13 mouse cellular contexts compared by ENCODE assay signal in genomic region chr2:76655982-76656381, GRCm38 (mm10). TPM values are rescaled to one million over a fixed set of nuclear protein-coding genes. Genes with fewer than 3 reads are reported as not detected.
A peak's percentile ranks its signal among the peaks of the same experiment; 100 is the strongest.
DNase-seq lines count a peak whose midpoint lies in the region; ATAC-seq and TF ChIP-seq lines count a peak whose summit lies in the region.
"Had no signal": no experiment of that assay in that cellular context is flagged by ENCODE, and none has a peak within 500 bp of the region (broad histone marks: within the 10 kb centered on the region; RNA-seq: fewer than 3 reads in every experiment).

No protein-coding gene starts in this region.

- H3K9ac ChIP-seq in forebrain, postnatal 0 days: no peak overlapping the region
- H3K9ac ChIP-seq in forebrain, embryonic 11.5 days (ENCODE audit: low read length): no peak overlapping the region
- H3K9ac ChIP-seq in liver, embryonic 14.5 days (replicated peaks): no peak overlapping the region
- no peak overlapping the region for H3K9ac ChIP-seq in liver, embryonic 12.5 days
- H3K9ac ChIP-seq: embryonic facial prominence, embryonic 13.5 days; limb, embryonic 15.5 days had no signal

- no peak for TF ChIP-seq EP300 in liver, embryonic 14.5 days (IDR thresholded peaks at IDR 0.05; ENCODE audit: low read depth)

- H3K4me3 ChIP-seq in forebrain, postnatal 0 days (ENCODE audit: low read depth, low read length): no peak overlapping the region
- H3K4me3 ChIP-seq in forebrain, embryonic 11.5 days (ENCODE audit: low read depth, low read length): no peak overlapping the region
- H3K4me3 ChIP-seq in liver, embryonic 14.5 days (ENCODE audit: insufficient read depth in 1 of 2, low read depth in 2 of 2, low read length in 2 of 2): no peak overlapping the region
- H3K4me3 ChIP-seq in liver, embryonic 12.5 days: no peak overlapping the region
- no peak overlapping the region for H3K4me3 ChIP-seq in bone marrow, adult 2 months (replicated peaks; ENCODE audit: control insufficient read depth, low read depth, low read length)
- H3K4me3 ChIP-seq: embryonic facial prominence, embryonic 13.5 days; limb, embryonic 15.5 days had no signal

- WGBS in forebrain, postnatal 0 days: 20% methylated on average over 1 of the region's 1 CpGs
- WGBS in forebrain, embryonic 11.5 days: 20% methylated on average over 1 of the region's 1 CpGs
- WGBS in liver, embryonic 14.5 days (ENCODE audit: insufficient replicate concordance): 0% methylated on average over 1 of the region's 1 CpGs
- WGBS in liver, embryonic 12.5 days (ENCODE audit: insufficient replicate concordance): 15% methylated on average over 1 of the region's 1 CpGs
- WGBS in bone marrow, adult 2 months: 11% methylated on average over 1 of the region's 1 CpGs

- H3K9me3 ChIP-seq in forebrain, postnatal 0 days (ENCODE audit: low read length): no peaks in the 10 kb centered on the region
- H3K9me3 ChIP-seq in forebrain, embryonic 11.5 days (ENCODE audit: control insufficient read depth, low read length): no peaks in the 10 kb centered on the region
- no peaks in the 10 kb centered on the region for H3K9me3 ChIP-seq in liver, embryonic 14.5 days (ENCODE audit: control insufficient read depth, low read length)
- H3K9me3 ChIP-seq in liver, embryonic 12.5 days (replicated peaks): no peaks in the 10 kb centered on the region
- H3K9me3 ChIP-seq: embryonic facial prominence, embryonic 13.5 days; limb, embryonic 15.5 days had no signal

- H3K4me1 ChIP-seq in forebrain, postnatal 0 days (ENCODE audit: insufficient read depth): no peaks in the 10 kb centered on the region
- H3K4me1 ChIP-seq in forebrain, embryonic 11.5 days (replicated peaks; ENCODE audit: control insufficient read depth, insufficient read depth, low read length): no peaks in the 10 kb centered on the region
- H3K4me1 ChIP-seq in liver, embryonic 14.5 days (replicated peaks; ENCODE audit: control insufficient read depth in 2 of 2, insufficient read depth in 2 of 2, low read length in 1 of 2): no peaks in the 10 kb centered on the region
- H3K4me1 ChIP-seq in liver, embryonic 12.5 days: no peaks in the 10 kb centered on the region
- H3K4me1 ChIP-seq in bone marrow, adult 2 months (ENCODE audit: control insufficient read depth, insufficient read depth, low read length): no peaks in the 10 kb centered on the region

- ATAC-seq in forebrain, postnatal 0 days: no peak
- no peak for ATAC-seq in forebrain, embryonic 11.5 days (replicated peaks; ENCODE audit: low FRiP score)
- no peak for ATAC-seq in liver, embryonic 14.5 days (ENCODE audit: insufficient read depth)
- no peak for ATAC-seq in liver, embryonic 12.5 days
- ATAC-seq in megakaryocyte progenitor cell, adult 5-6 weeks (replicated peaks; ENCODE audit: poor library complexity): peak; percentile 75

- DNase-seq in forebrain, postnatal 0 days: no peak
- no peak for DNase-seq in forebrain, embryonic 11.5 days (ENCODE audit: low spot score)
- DNase-seq in liver, embryonic 14.5 days (ENCODE audit: low read depth in 3 of 3, low spot score in 3 of 3): no peak
- no peak for DNase-seq in thymus, postnatal 36 days
- DNase-seq in B cell, adult 2 months: no peak
- DNase-seq: heart, postnatal 10 days; right cerebral cortex, adult 18-20 months had no signal

- H3K27ac ChIP-seq in forebrain, postnatal 0 days (ENCODE audit: low read depth, low read length): no peak overlapping the region
- H3K27ac ChIP-seq in forebrain, embryonic 11.5 days (ENCODE audit: low read depth, low read length): no peak overlapping the region
- no peak overlapping the region for H3K27ac ChIP-seq in liver, embryonic 14.5 days
- no peak overlapping the region for H3K27ac ChIP-seq in liver, embryonic 12.5 days
- no peak overlapping the region for H3K27ac ChIP-seq in bone marrow, adult 2 months (ENCODE audit: control insufficient read depth, insufficient read depth, low read depth, low read length, poor library complexity)
- H3K27ac ChIP-seq: embryonic facial prominence, embryonic 13.5 days; limb, embryonic 15.5 days had no signal

- TF ChIP-seq POLR2A in bone marrow, adult 2 months (IDR thresholded peaks at IDR 0.05; ENCODE audit: borderline replicate concordance, control insufficient read depth, low read depth, low read length): no peak

- H3K36me3 ChIP-seq in forebrain, postnatal 0 days (ENCODE audit: insufficient read depth): no peaks in the 10 kb centered on the region
- H3K36me3 ChIP-seq in forebrain, embryonic 11.5 days (ENCODE audit: control insufficient read depth, insufficient read depth, low read length): no peaks in the 10 kb centered on the region
- no peaks in the 10 kb centered on the region for H3K36me3 ChIP-seq in liver, embryonic 14.5 days (replicated peaks; ENCODE audit: control insufficient read depth, insufficient read depth, low read depth)
- H3K36me3 ChIP-seq in liver, embryonic 12.5 days: no peaks in the 10 kb centered on the region
- H3K36me3 ChIP-seq: embryonic facial prominence, embryonic 13.5 days; limb, embryonic 15.5 days had no signal

- no peaks in the 10 kb centered on the region for H3K27me3 ChIP-seq in forebrain, postnatal 0 days (ENCODE audit: insufficient read depth, low read length)
- no peaks in the 10 kb centered on the region for H3K27me3 ChIP-seq in forebrain, embryonic 11.5 days (ENCODE audit: control insufficient read depth, insufficient read depth, low read length)
- no peaks in the 10 kb centered on the region for H3K27me3 ChIP-seq in liver, embryonic 14.5 days (ENCODE audit: control insufficient read depth, insufficient read depth, low read length)
- no peaks in the 10 kb centered on the region for H3K27me3 ChIP-seq in liver, embryonic 12.5 days (replicated peaks)
- H3K27me3 ChIP-seq: embryonic facial prominence, embryonic 13.5 days; limb, embryonic 15.5 days had no signal

- no peak overlapping the region for H3K4me2 ChIP-seq in forebrain, postnatal 0 days (ENCODE audit: low read depth)
- H3K4me2 ChIP-seq in forebrain, embryonic 11.5 days (ENCODE audit: low read depth, low read length, severe bottlenecking): no peak overlapping the region
- no peak overlapping the region for H3K4me2 ChIP-seq in liver, embryonic 14.5 days (ENCODE audit: low read depth)
- no peak overlapping the region for H3K4me2 ChIP-seq in liver, embryonic 12.5 days
- H3K4me2 ChIP-seq: embryonic facial prominence, embryonic 13.5 days; limb, embryonic 15.5 days had no signal

- TF ChIP-seq CTCF in forebrain, postnatal 0 days (IDR thresholded peaks at IDR 0.05; ENCODE audit: low read depth): peak; percentile 26; the same call in 1 of the 2 replicates
- peak; percentile 29 for TF ChIP-seq CTCF in liver, embryonic 14.5 days (IDR thresholded peaks at IDR 0.05; ENCODE audit: low read depth)
- TF ChIP-seq CTCF in bone marrow, adult 2 months (IDR thresholded peaks at IDR 0.05; ENCODE audit: control insufficient read depth, insufficient read depth, low read length): 0 out of 2 replicates have a peak, but pooled peaks have one; percentile 4

RNA-seq across cellular contexts. Expression of gene Pjvk, which starts 7.7 kb away (rescaled TPM):
- 0.23 TPM in 1 of 2 replicates, not detected in the other for total RNA-seq in forebrain, postnatal 0 days (2014; rRNA removed)
- 0.33 and 0.62 TPM in 2 replicates for polyA plus RNA-seq in forebrain, postnatal 0 days (2015; fragmentation: Nextera tagmentation; extraction: Ambion mirVana)
- polyA plus RNA-seq in forebrain, embryonic 11.5 days (2014; fragmentation: Nextera tagmentation; extraction: Ambion mirVana): 1.0 and 1.1 TPM in 2 replicates
- polyA plus RNA-seq in liver, embryonic 14.5 days (2012; rRNA removed): not detected in 2 replicates
- polyA plus RNA-seq in liver, embryonic 14.5 days (2014; fragmentation: Nextera tagmentation; extraction: Ambion mirVana): not detected in 2 replicates
- polyA plus RNA-seq in liver, embryonic 12.5 days (2016; fragmentation: Nextera tagmentation; extraction: Ambion mirVana): not detected in 2 replicates
- not detected in 2 replicates for polyA plus RNA-seq in bone marrow, adult 2 months (2011; ENCODE audit: insufficient read depth, insufficient read length, low replicate concordance, missing spikeins)
- total RNA-seq in megakaryocyte progenitor cell, adult 5-6 weeks (2015): 0.37 and 0.81 TPM in 2 replicates
- total RNA-seq in megakaryocyte progenitor cell, adult 5-6 weeks (2017): not detected in 2 replicates
- polyA plus RNA-seq: large intestine, adult 2 months had no signal

RNA-seq across cellular contexts. Expression of gene Prkra, which starts 8.2 kb away (rescaled TPM):
- total RNA-seq in forebrain, postnatal 0 days (2014; rRNA removed): 113 and 123 TPM in 2 replicates
- polyA plus RNA-seq in forebrain, postnatal 0 days (2015; fragmentation: Nextera tagmentation; extraction: Ambion mirVana): 97.5 and 101 TPM in 2 replicates
- polyA plus RNA-seq in forebrain, embryonic 11.5 days (2014; fragmentation: Nextera tagmentation; extraction: Ambion mirVana): 91.9 and 98.3 TPM in 2 replicates
- polyA plus RNA-seq in liver, embryonic 14.5 days (2012; rRNA removed): 3.9 and 6.5 TPM in 2 replicates
- polyA plus RNA-seq in liver, embryonic 14.5 days (2014; fragmentation: Nextera tagmentation; extraction: Ambion mirVana): 6.5 and 9.6 TPM in 2 replicates
- 12.7 and 13.1 TPM in 2 replicates for polyA plus RNA-seq in liver, embryonic 12.5 days (2016; fragmentation: Nextera tagmentation; extraction: Ambion mirVana)
- polyA plus RNA-seq in bone marrow, adult 2 months (2011; ENCODE audit: insufficient read depth, insufficient read length, low replicate concordance, missing spikeins): 8.1 and 11.5 TPM in 2 replicates
- total RNA-seq in megakaryocyte progenitor cell, adult 5-6 weeks (2015): 35.2 and 43.9 TPM in 2 replicates
- 11.3 and 15.2 TPM in 2 replicates for total RNA-seq in megakaryocyte progenitor cell, adult 5-6 weeks (2017)

RNA-seq across cellular contexts. Expression of gene Fkbp7, which starts 16.9 kb away (rescaled TPM):
- 6.8 and 8.6 TPM in 2 replicates for total RNA-seq in forebrain, postnatal 0 days (2014; rRNA removed)
- polyA plus RNA-seq in forebrain, postnatal 0 days (2015; fragmentation: Nextera tagmentation; extraction: Ambion mirVana): 14.7 and 18.8 TPM in 2 replicates
- polyA plus RNA-seq in forebrain, embryonic 11.5 days (2014; fragmentation: Nextera tagmentation; extraction: Ambion mirVana): 13.2 and 14.3 TPM in 2 replicates
- polyA plus RNA-seq in liver, embryonic 14.5 days (2012; rRNA removed): 1.3 and 2.5 TPM in 2 replicates
- polyA plus RNA-seq in liver, embryonic 14.5 days (2014; fragmentation: Nextera tagmentation; extraction: Ambion mirVana): 4.2 and 4.8 TPM in 2 replicates
- 7.6 and 8.1 TPM in 2 replicates for polyA plus RNA-seq in liver, embryonic 12.5 days (2016; fragmentation: Nextera tagmentation; extraction: Ambion mirVana)
- 3.0 and 17.8 TPM in 2 replicates for polyA plus RNA-seq in bone marrow, adult 2 months (2011; ENCODE audit: insufficient read depth, insufficient read length, low replicate concordance, missing spikeins)
- total RNA-seq in megakaryocyte progenitor cell, adult 5-6 weeks (2015): 18.5 and 19.0 TPM in 2 replicates
- total RNA-seq in megakaryocyte progenitor cell, adult 5-6 weeks (2017): 12.2 and 15.7 TPM in 2 replicates

RNA-seq across cellular contexts. Expression of gene Plekha3, which starts 19.1 kb away (rescaled TPM):
- total RNA-seq in forebrain, postnatal 0 days (2014; rRNA removed): 19.7 and 21.6 TPM in 2 replicates
- polyA plus RNA-seq in forebrain, postnatal 0 days (2015; fragmentation: Nextera tagmentation; extraction: Ambion mirVana): 6.4 and 9.1 TPM in 2 replicates
- 14.5 and 15.3 TPM in 2 replicates for polyA plus RNA-seq in forebrain, embryonic 11.5 days (2014; fragmentation: Nextera tagmentation; extraction: Ambion mirVana)
- 3.0 and 3.9 TPM in 2 replicates for polyA plus RNA-seq in liver, embryonic 14.5 days (2012; rRNA removed)
- polyA plus RNA-seq in liver, embryonic 14.5 days (2014; fragmentation: Nextera tagmentation; extraction: Ambion mirVana): 3.1 and 3.6 TPM in 2 replicates
- polyA plus RNA-seq in liver, embryonic 12.5 days (2016; fragmentation: Nextera tagmentation; extraction: Ambion mirVana): 9.0 and 9.4 TPM in 2 replicates
- 6.1 and 8.5 TPM in 2 replicates for polyA plus RNA-seq in bone marrow, adult 2 months (2011; ENCODE audit: insufficient read depth, insufficient read length, low replicate concordance, missing spikeins)
- total RNA-seq in megakaryocyte progenitor cell, adult 5-6 weeks (2015): 28.2 and 36.1 TPM in 2 replicates
- 17.5 and 25.6 TPM in 2 replicates for total RNA-seq in megakaryocyte progenitor cell, adult 5-6 weeks (2017)
